Comparison of ENCODE assay signal across 1 mouse cellular context in the genomic region with DNA sequence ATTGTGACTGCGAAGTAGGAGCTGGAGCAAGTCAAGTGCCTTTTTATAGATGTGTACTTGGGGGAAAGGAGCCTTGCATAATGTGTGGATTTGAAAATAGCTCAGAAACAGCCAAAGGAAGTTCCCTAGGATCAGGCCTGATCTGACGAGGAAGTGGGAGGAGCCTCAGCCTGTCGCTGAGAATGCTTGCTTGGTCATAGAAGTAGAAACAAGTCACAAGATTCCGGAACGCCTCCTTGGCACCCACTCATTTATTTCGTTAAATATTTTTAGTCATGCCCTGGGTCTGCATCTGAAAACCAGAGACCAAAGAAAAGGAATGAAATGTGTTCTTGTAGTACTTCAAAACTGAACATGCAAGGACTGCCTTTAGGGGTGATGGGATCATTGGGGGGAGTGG.
TF ChIP-seq lines count a peak whose summit lies in the region.

No protein-coding gene starts in this region.

TF ChIP-seq in MEL, 35 proteins besides CTCF, POLR2A, EP300 and RAD21 (continued from another document):
- TF ChIP-seq MAX (IDR thresholded peaks at IDR 0.05; ENCODE audit: low read length) (no peak), HCFC1 (IDR thresholded peaks at IDR 0.05; ENCODE audit: low read depth, low read length) (peak; percentile 20; the same call in 1 of the 2 replicates), CHD2 (IDR thresholded peaks at IDR 0.05; ENCODE audit: low read length) (no peak), TCF12 (IDR thresholded peaks at IDR 0.05; ENCODE audit: low read depth, low read length) (peak; percentile 48; the same call in 1 of the 2 replicates), MAFK (IDR thresholded peaks at IDR 0.05; ENCODE audit: borderline replicate concordance, low read depth, low read length) (no peak), MYB (IDR thresholded peaks at IDR 0.05; ENCODE audit: low read depth, low read length) (no peak), USF2 (IDR thresholded peaks at IDR 0.05; ENCODE audit: borderline replicate concordance in 1 of 2, insufficient read depth in 1 of 2, low read depth in 1 of 2, low read length in 2 of 2) (no peak), NRF1 (IDR thresholded peaks at IDR 0.05; ENCODE audit: insufficient read depth, low read depth, low read length, poor library complexity, severe bottlenecking) (no peak), POLR2AphosphoS5 (IDR thresholded peaks at IDR 0.05; ENCODE audit: borderline replicate concordance, low read depth, low read length) (no peak), GATA1 (IDR thresholded peaks at IDR 0.05; ENCODE audit: low read depth, low read length) (no peak), RCOR1 (IDR thresholded peaks at IDR 0.05; ENCODE audit: low read depth, low read length) (no peak)
TF ChIP-seq in MEL: peak in this region for 8.
